Mouse (Mus musculus) limb, embryonic 15.5 days (tissue): ENCODE results near the gene St8sia6. TPM values are rescaled to one million over a fixed set of nuclear protein-coding genes. Genes with fewer than 3 reads are reported as not detected.
"Not testable (repeated sequence)": the region's sequence is repeated elsewhere in the genome, so short reads cannot be mapped to it uniquely, and the experiment has no call there.

Experiments
- ATAC-seq: fragments of 200-750 bp; cut with Nextera tagmentation; 2 replicates; pipeline ENCODE4 v1.8.0; 2017; ENCODE audit warnings: low read depth, moderate TSS enrichment; ENCODE audit not compliant: insufficient number of reproducible peaks, low FRiP score, low TSS enrichment
- H3K27ac ChIP-seq: fragments of 300-500 bp; sonication (generic); 2 replicates; pipeline ENCODE4 v1.5.1; 2015; ENCODE audit warnings: moderate library complexity, mild to moderate bottlenecking, inconsistent platforms
- H3K27me3 ChIP-seq: fragments of 300-500 bp; sonication (generic); 2 replicates; pipeline ENCODE4 v1.6.1; 2015; ENCODE audit warnings: inconsistent platforms
- H3K36me3 ChIP-seq: fragments of 300-500 bp; sonication (generic); 2 replicates; pipeline ENCODE4 v1.6.1; 2015; ENCODE audit warnings: inconsistent platforms
- H3K4me1 ChIP-seq: fragments of 300-500 bp; sonication (generic); 2 replicates; pipeline ENCODE4 v1.6.1; 2015; ENCODE audit warnings: inconsistent platforms
- H3K4me2 ChIP-seq: fragments of 300-500 bp; sonication (generic); 2 replicates; pipeline ENCODE4 v1.6.1; 2015; ENCODE audit warnings: mild to moderate bottlenecking, inconsistent platforms
- H3K4me3 ChIP-seq: fragments of 300-500 bp; sonication (generic); 2 replicates; pipeline ENCODE4 v1.5.1; 2015; ENCODE audit warnings: mild to moderate bottlenecking, inconsistent platforms
- H3K9ac ChIP-seq: fragments of 300-500 bp; sonication (generic); 2 replicates; pipeline ENCODE4 v1.6.1; 2015; ENCODE audit warnings: inconsistent platforms
- H3K9me3 ChIP-seq: fragments of 300-500 bp; sonication (generic); 2 replicates; pipeline ENCODE4 v1.6.1; 2016; ENCODE audit warnings: inconsistent platforms
- WGBS: fragments of 180-500 bp; shearing (Covaris S2); methylation state at CpG from one replicate; pipeline ENCODE4 v1.1.7; 2015; 5-methylcytosine and 5-hydroxymethylcytosine counted together
- polyA plus RNA-seq: library from polyadenylated mRNA; unstranded; fragments of >200 nt; fragmentation: Nextera tagmentation; extraction: Ambion mirVana; gene quantifications from 2 replicates; pipeline ENCODE4 v1.2.1, GENCODE M21; 2015

Gene St8sia6
- polyA plus RNA-seq, 1 experiment from 2014 or later: 1.2 TPM

DNA sequence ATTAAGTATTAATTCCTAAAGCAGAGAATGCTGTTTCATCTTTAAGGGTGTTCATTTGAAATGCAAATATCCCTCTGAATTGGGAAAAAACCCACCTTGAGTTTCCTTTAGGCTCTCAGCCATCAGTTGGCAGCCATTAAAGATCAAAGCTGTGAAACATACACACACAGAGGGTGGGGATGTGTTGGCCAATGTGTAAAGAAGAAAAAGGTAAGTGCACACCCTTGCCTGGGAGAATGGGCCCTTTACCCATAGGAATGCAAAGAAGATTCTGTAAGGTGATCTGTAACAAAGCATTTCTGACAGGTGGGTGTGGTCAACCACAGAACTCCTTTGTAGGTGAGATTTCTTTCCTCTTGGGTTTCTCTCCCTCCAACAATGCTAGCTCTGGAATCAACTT is 96.3 kb downstream of the St8sia6 start:
- no peak overlapping the region for H3K9ac ChIP-seq

DNA sequence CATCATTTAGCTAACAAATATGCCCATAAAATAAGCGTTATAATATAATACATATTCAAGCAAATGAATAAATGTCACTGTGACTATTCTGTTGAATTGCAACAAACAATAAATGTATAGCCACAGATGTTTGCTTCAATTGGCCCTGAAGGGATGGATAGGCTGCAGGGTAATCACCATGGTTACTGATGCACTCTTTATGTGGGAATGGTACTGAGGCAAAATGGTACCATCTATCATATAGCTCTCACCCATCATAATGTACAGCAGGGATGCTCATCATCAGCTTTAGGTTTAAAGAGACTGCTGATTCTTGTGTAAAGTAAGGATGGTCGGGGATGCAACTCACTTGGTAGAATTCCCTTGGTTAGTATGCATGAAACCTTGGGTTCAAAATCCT is 99.4 kb downstream of the St8sia6 start:
- WGBS: 70% methylated on average over 2 of the region's 2 CpGs

More for the DNA sequence above, 96.3 kb downstream of the St8sia6 start:
- Histone ChIP-seq H3K4me2 (no peak overlapping the region), H3K36me3 (no peaks in the 10 kb centered on the region), H3K27me3 (no peaks in the 10 kb centered on the region), H3K27ac (no peak overlapping the region), H3K4me3 (no peak overlapping the region), H3K4me1 (no peaks in the 10 kb centered on the region), H3K9me3 (no peaks in the 10 kb centered on the region)
- no peak for ATAC-seq

GRCm38 (mm10) chr2:13684380-13684779 is 109.5 kb downstream of the St8sia6 start:
- Histone ChIP-seq H3K27ac (no peak overlapping the region), H3K36me3 (no peaks in the 10 kb centered on the region), H3K27me3 (no peaks in the 10 kb centered on the region), H3K9me3 (no peaks in the 10 kb centered on the region), H3K4me2 (no peak overlapping the region), H3K4me1 (no peaks in the 10 kb centered on the region), H3K4me3 (no peak overlapping the region), H3K9ac (no peak overlapping the region)
- no peak for ATAC-seq
- WGBS: 71% methylated on average over 4 of the region's 4 CpGs

More for the DNA sequence above, 99.4 kb downstream of the St8sia6 start:
- Histone ChIP-seq H3K4me2 (no peak overlapping the region), H3K4me3 (no peak overlapping the region), H3K4me1 (no peaks in the 10 kb centered on the region), H3K9ac (no peak overlapping the region), H3K27me3 (no peaks in the 10 kb centered on the region), H3K36me3 (no peaks in the 10 kb centered on the region), H3K27ac (no peak overlapping the region), H3K9me3 (no peaks in the 10 kb centered on the region)
- ATAC-seq: no peak

DNA sequence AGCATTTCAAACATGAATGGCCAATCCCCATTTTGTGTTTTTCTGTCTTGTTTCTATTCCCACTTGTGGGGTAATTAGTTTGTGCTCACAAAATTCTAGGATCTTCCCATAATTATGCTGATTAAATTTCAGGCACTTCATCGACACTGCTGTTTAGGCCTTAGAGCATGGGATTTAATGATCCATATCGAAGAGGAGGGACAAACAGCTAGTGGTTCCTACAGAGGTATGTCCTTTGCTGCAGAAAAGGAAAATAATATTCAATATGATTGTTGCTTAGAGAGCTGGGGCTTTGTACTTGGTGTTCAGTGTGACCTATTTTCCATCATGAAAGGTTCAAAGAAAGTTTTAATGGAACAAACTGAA is 110.7 kb downstream of the St8sia6 start:
- ATAC-seq: no peak
- Histone ChIP-seq H3K4me3 (no peak overlapping the region), H3K27me3 (no peaks in the 10 kb centered on the region), H3K9ac (no peak overlapping the region), H3K27ac (no peak overlapping the region), H3K4me2 (no peak overlapping the region), H3K9me3 (no peaks in the 10 kb centered on the region), H3K36me3 (no peaks in the 10 kb centered on the region), H3K4me1 (no peaks in the 10 kb centered on the region)
- WGBS: 72% methylated on average over 2 of the region's 2 CpGs

GRCm38 (mm10) chr2:13682488-13683204 is 111.2 kb downstream of the St8sia6 start:
- no peak for ATAC-seq
- WGBS: 16% methylated on average over 4 of the region's 4 CpGs

DNA sequence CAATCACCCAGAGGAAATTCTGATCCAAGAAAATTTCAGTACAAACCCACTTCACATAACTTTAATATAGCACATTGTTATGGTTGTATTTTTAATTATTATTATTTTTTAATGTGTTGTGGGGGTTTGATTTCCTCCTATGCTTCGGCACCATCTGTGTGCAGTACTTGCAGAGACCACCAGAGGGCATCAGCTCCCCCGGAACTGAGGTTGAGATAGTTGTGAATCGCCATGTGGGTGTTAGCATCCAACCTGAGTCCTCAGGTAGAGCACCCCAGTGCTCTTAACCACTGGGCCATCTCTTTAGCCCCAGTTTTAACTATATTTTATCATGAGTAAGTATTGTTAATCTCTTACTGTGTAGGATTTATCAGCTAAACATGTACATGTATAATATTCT is 120.9 kb downstream of the St8sia6 start:
- Histone ChIP-seq H3K9me3 (no peaks in the 10 kb centered on the region), H3K27ac (no peak overlapping the region), H3K4me1 (no peaks in the 10 kb centered on the region), H3K27me3 (no peaks in the 10 kb centered on the region), H3K4me2 (no peak overlapping the region), H3K9ac (no peak overlapping the region), H3K36me3 (no peaks in the 10 kb centered on the region), H3K4me3 (no peak overlapping the region)
- WGBS: 72% methylated on average over 3 of the region's 3 CpGs
- no peak for ATAC-seq

More at GRCm38 (mm10) chr2:13682488-13683204, 111.2 kb downstream of the St8sia6 start:
- Histone ChIP-seq H3K4me2 (no peak overlapping the region), H3K36me3 (no peaks in the 10 kb centered on the region), H3K27ac (no peak overlapping the region), H3K4me1 (no peaks in the 10 kb centered on the region), H3K4me3 (no peak overlapping the region), H3K9me3 (no peaks in the 10 kb centered on the region), H3K27me3 (no peaks in the 10 kb centered on the region), H3K9ac (no peak overlapping the region)

- Histone ChIP-seq H3K4me2 (no peak overlapping the region), H3K9me3 (no peaks in the 10 kb centered on the region), H3K4me3 (no peak overlapping the region), H3K27me3 (no peaks in the 10 kb centered on the region), H3K4me1 (no peaks in the 10 kb centered on the region), H3K36me3 (no peaks in the 10 kb centered on the region), H3K9ac (no peak overlapping the region), H3K27ac (no peak overlapping the region)
- WGBS: 77% methylated on average over 12 of the region's 12 CpGs
- no peak for ATAC-seq
Measured at GRCm38 (mm10) chr2:13672426-13672825, 121.4 kb downstream of the St8sia6 start.

- 15% methylated on average over 1 of the region's 1 CpGs for WGBS
- Histone ChIP-seq H3K27ac (no peak overlapping the region), H3K4me3 (no peak overlapping the region), H3K27me3 (no peaks in the 10 kb centered on the region), H3K9ac (no peak overlapping the region), H3K36me3 (no peaks in the 10 kb centered on the region), H3K9me3 (no peaks in the 10 kb centered on the region), H3K4me1 (0 out of 2 replicates have a peak, but pooled peaks cover 4% of the 10 kb centered on the region), H3K4me2 (no peak overlapping the region)
- no peak for ATAC-seq
Measured at GRCm38 (mm10) chr2:13634866-13635265, 159.0 kb downstream of the St8sia6 start.

DNA sequence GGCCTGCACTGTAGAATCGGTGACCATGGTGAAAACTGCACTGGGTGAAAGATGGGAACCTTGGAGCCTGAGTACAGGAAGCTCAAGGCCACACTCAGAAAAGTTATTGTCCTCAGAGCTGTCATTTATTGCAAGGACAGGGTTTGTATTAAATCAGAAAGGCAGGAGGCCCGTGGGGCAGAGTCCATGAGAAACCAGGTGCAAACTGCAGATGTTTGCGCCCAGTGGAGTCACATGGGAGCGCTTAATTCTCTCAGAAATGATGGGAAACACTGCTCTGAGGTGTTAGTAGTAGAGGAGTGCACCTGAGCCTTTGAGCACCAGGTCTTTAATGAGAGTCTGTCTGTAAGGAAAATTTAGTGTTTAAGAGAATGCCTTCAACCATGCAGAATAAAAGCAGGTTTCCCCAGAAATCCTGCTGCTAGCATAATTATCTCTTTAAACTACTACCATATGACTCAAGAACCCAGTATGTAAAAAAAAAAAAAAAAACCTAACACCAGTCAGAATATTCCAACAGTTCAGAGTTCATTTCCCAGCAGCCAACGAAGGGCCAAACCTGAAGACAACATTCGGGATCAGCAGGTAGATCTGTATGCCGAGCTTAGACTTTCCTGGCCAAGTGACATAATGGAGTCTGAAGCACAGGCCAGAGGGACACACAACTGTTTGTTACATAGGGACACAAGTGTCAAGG is 163.6 kb downstream of the St8sia6 start:
- Histone ChIP-seq H3K36me3 (no peaks in the 10 kb centered on the region), H3K27me3 (no peaks in the 10 kb centered on the region), H3K4me2 (no peak overlapping the region), H3K9ac (no peak overlapping the region), H3K9me3 (no peaks in the 10 kb centered on the region), H3K4me3 (no peak overlapping the region), H3K27ac (no peak overlapping the region; the same call in 1 of the 2 replicates), H3K4me1 (0 out of 2 replicates have a peak, but pooled peaks cover 4% of the 10 kb centered on the region)
- ATAC-seq: no peak
- 39% methylated on average over 7 of the region's 7 CpGs for WGBS

DNA sequence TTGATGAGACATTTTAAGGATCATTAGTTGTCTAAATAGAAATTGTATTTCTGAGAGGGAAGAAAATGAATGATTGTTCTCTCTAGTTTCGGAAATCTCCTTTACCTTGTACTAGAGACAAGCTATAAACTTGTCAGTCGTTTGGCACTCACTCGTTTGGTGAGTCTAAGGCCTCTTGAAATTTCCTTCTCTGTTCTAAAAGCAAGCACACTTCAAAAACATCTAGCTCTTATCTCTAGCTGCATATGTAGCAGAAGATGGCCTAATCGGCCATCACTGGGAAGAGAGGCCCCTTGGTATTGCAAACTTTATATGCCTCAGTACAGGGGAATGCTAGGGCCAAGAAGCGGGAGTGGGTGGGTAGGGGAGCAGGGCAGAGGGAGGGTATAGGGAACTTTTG is 190.2 kb downstream of the St8sia6 start:
- H3K27me3 ChIP-seq, H3K4me1 ChIP-seq, H3K4me3 ChIP-seq, H3K4me2 ChIP-seq, H3K36me3 ChIP-seq, H3K9me3 ChIP-seq, H3K9ac ChIP-seq, ATAC-seq, H3K27ac ChIP-seq: not testable (repeated sequence)
- 59% methylated on average over 5 of the region's 5 CpGs for WGBS

GRCm38 (mm10) chr2:13603093-13603492 is 190.8 kb downstream of the St8sia6 start:
- Histone ChIP-seq H3K27me3 (no peaks in the 10 kb centered on the region), H3K9me3 (no peaks in the 10 kb centered on the region), H3K4me1 (no peaks in the 10 kb centered on the region), H3K9ac (no peak overlapping the region), H3K27ac (no peak overlapping the region), H3K4me2 (no peak overlapping the region), H3K4me3 (no peak overlapping the region), H3K36me3 (no peaks in the 10 kb centered on the region)
- ATAC-seq: no peak
